Mouse (Mus musculus) megakaryocyte progenitor cell, adult 5-6 weeks (primary cell): ENCODE measurements around the gene Zfand6. TPM values are rescaled to one million over a fixed set of nuclear protein-coding genes. Genes with fewer than 3 reads are reported as not detected.
A peak's percentile ranks its signal among the peaks of the same experiment; 100 is the strongest.

Source experiments
- ATAC-seq: replicated peaks from 2 replicates; pipeline ENCODE4 v1.8.0; 2016; ENCODE audit warnings: mild to moderate bottlenecking, moderate TSS enrichment, inconsistent platforms; ENCODE audit not compliant: poor library complexity
- total RNA-seq, 2 experiments: library from RNA; stranded (forward) in 1 of 2; stranded (reverse) in 1 of 2; fragments of 157-497, 149-512 nt in 1 of 2; fragments of 200-1000 nt in 1 of 2; gene quantifications; 2 replicates each; pipeline versions ENCODE4 v1.2.3 to v1.2.4; 2015 to 2017

Zfand6 gene
- total RNA-seq (2015) (83.3 and 86.9 TPM in 2 replicates), total RNA-seq (2017) (62.8 and 71.7 TPM in 2 replicates)

- ATAC-seq = peak; percentile 87
Measured at GRCm38 (mm10) chr7:84689251-84690100, at the start of gene Zfand6. TSS of gene Zfand6 (minus strand) at chr7:84689959.

GRCm38 (mm10) chr7:84736803-84737202 is 47.0 kb upstream of the Zfand6 start:
- no peak for ATAC-seq

- ATAC-seq = no peak
Measured at GRCm38 (mm10) chr7:84733038-84733437, 43.3 kb upstream of the Zfand6 start.

GRCm38 (mm10) chr7:84732052-84732451 is 42.3 kb upstream of the Zfand6 start:
- ATAC-seq = no peak

- no peak for ATAC-seq
Measured at GRCm38 (mm10) chr7:84731076-84731475, 41.3 kb upstream of the Zfand6 start.

- peak; percentile 99 for ATAC-seq
Measured at GRCm38 (mm10) chr7:84722804-84723459, 33.2 kb upstream of the Zfand6 start.

GRCm38 (mm10) chr7:84710287-84710958 is 20.7 kb upstream of the Zfand6 start:
- no peak for ATAC-seq

- ATAC-seq = no peak
Measured at GRCm38 (mm10) chr7:84706877-84707276, 17.1 kb upstream of the Zfand6 start.

- ATAC-seq = no peak
Measured at GRCm38 (mm10) chr7:84690101-84690509, 346 bp upstream of the Zfand6 start.

- ATAC-seq = peak; percentile 12; the same call in 1 of the 2 replicates
Measured at GRCm38 (mm10) chr7:84687653-84688580, 1.8 kb downstream of the Zfand6 start.

GRCm38 (mm10) chr7:84686380-84686779 is 3.4 kb downstream of the Zfand6 start:
- no peak for ATAC-seq

- no peak for ATAC-seq
Measured at GRCm38 (mm10) chr7:84684675-84685074, 5.1 kb downstream of the Zfand6 start.

GRCm38 (mm10) chr7:84681558-84681957 is 8.2 kb downstream of the Zfand6 start:
- peak; percentile 39; the same call in 1 of the 2 replicates for ATAC-seq

- no peak for ATAC-seq
Measured at GRCm38 (mm10) chr7:84680931-84681330, 8.8 kb downstream of the Zfand6 start.

GRCm38 (mm10) chr7:84680092-84680491 is 9.7 kb downstream of the Zfand6 start:
- ATAC-seq = no peak

GRCm38 (mm10) chr7:84679264-84679663 is 10.5 kb downstream of the Zfand6 start:
- ATAC-seq = peak; percentile 97

- 0 out of 2 replicates have a peak, but pooled peaks have one; percentile 31 for ATAC-seq
Measured at GRCm38 (mm10) chr7:84673103-84673502, 16.7 kb downstream of the Zfand6 start.

- no peak for ATAC-seq
Measured at GRCm38 (mm10) chr7:84669554-84670152, 20.1 kb downstream of the Zfand6 start.

- no peak for ATAC-seq
Measured at GRCm38 (mm10) chr7:84667946-84668345, 21.8 kb downstream of the Zfand6 start.

GRCm38 (mm10) chr7:84652740-84653139 is 37.0 kb downstream of the Zfand6 start:
- no peak for ATAC-seq
